Mouse (Mus musculus): ENCODE results near the gene Dnmt3a. TPM values are rescaled to one million over a fixed set of nuclear protein-coding genes. Genes with fewer than 3 reads are reported as not detected.

Dnmt3a gene
- polyA plus RNA-seq, 1 experiment, result 41.5 TPM

- WGBS, result 75% methylated on average over 4 of the region's 4 CpGs
- no peaks in the 10 kb centered on the region for H3K4me1 ChIP-seq (ENCODE audit: control insufficient read depth, insufficient read depth, low read length)
- TF ChIP-seq CTCF (IDR thresholded peaks at IDR 0.05; ENCODE audit: control insufficient read depth, insufficient read depth, low read length) (no peak), POLR2A (IDR thresholded peaks at IDR 0.05; ENCODE audit: borderline replicate concordance, control insufficient read depth, low read depth, low read length) (no peak)
- no peak overlapping the region for H3K27ac ChIP-seq (ENCODE audit: control insufficient read depth, insufficient read depth, low read depth, low read length, poor library complexity)
- H3K4me3 ChIP-seq (replicated peaks; ENCODE audit: control insufficient read depth, low read depth, low read length), result no peak overlapping the region
Observed at GRCm38 (mm10) chr12:3841121-3841520, 35.3 kb downstream of the Dnmt3a start.

- WGBS, result 71% methylated on average over 6 of the region's 6 CpGs
- Histone ChIP-seq H3K4me1 (ENCODE audit: control insufficient read depth, insufficient read depth, low read length) (no peaks in the 10 kb centered on the region), H3K4me3 (replicated peaks; ENCODE audit: control insufficient read depth, low read depth, low read length) (no peak overlapping the region), H3K27ac (ENCODE audit: control insufficient read depth, insufficient read depth, low read depth, low read length, poor library complexity) (no peak overlapping the region)
- TF ChIP-seq POLR2A (IDR thresholded peaks at IDR 0.05; ENCODE audit: borderline replicate concordance, control insufficient read depth, low read depth, low read length), result no peak
- TF ChIP-seq CTCF (IDR thresholded peaks at IDR 0.05; ENCODE audit: control insufficient read depth, insufficient read depth, low read length), result no peak
Observed at GRCm38 (mm10) chr12:3842843-3843242, 37.0 kb downstream of the Dnmt3a start.

- TF ChIP-seq POLR2A (IDR thresholded peaks at IDR 0.05; ENCODE audit: borderline replicate concordance, control insufficient read depth, low read depth, low read length), result no peak
- TF ChIP-seq CTCF (IDR thresholded peaks at IDR 0.05; ENCODE audit: control insufficient read depth, insufficient read depth, low read length), result no peak
- H3K27ac ChIP-seq (ENCODE audit: control insufficient read depth, insufficient read depth, low read depth, low read length, poor library complexity), result no peak overlapping the region
- no peaks in the 10 kb centered on the region for H3K4me1 ChIP-seq (ENCODE audit: control insufficient read depth, insufficient read depth, low read length)
- 50% methylated on average over 7 of the region's 7 CpGs for WGBS
- H3K4me3 ChIP-seq (replicated peaks; ENCODE audit: control insufficient read depth, low read depth, low read length), result no peak overlapping the region
Observed at GRCm38 (mm10) chr12:3843371-3843861, 37.6 kb downstream of the Dnmt3a start.

- WGBS, result 82% methylated on average over 7 of the region's 7 CpGs
- Histone ChIP-seq H3K4me1 (ENCODE audit: control insufficient read depth, insufficient read depth, low read length) (no peaks in the 10 kb centered on the region), H3K27ac (ENCODE audit: control insufficient read depth, insufficient read depth, low read depth, low read length, poor library complexity) (no peak overlapping the region), H3K4me3 (replicated peaks; ENCODE audit: control insufficient read depth, low read depth, low read length) (no peak overlapping the region)
- no peak for TF ChIP-seq POLR2A (IDR thresholded peaks at IDR 0.05; ENCODE audit: borderline replicate concordance, control insufficient read depth, low read depth, low read length)
- no peak for TF ChIP-seq CTCF (IDR thresholded peaks at IDR 0.05; ENCODE audit: control insufficient read depth, insufficient read depth, low read length)
Observed at GRCm38 (mm10) chr12:3843918-3844317, 38.1 kb downstream of the Dnmt3a start.

- H3K4me1 ChIP-seq (ENCODE audit: control insufficient read depth, insufficient read depth, low read length), result no peaks in the 10 kb centered on the region
- TF ChIP-seq POLR2A (IDR thresholded peaks at IDR 0.05; ENCODE audit: borderline replicate concordance, control insufficient read depth, low read depth, low read length) (no peak), CTCF (IDR thresholded peaks at IDR 0.05; ENCODE audit: control insufficient read depth, insufficient read depth, low read length) (no peak)
- WGBS, result 84% methylated on average over 5 of the region's 5 CpGs
- no peak overlapping the region for H3K27ac ChIP-seq (ENCODE audit: control insufficient read depth, insufficient read depth, low read depth, low read length, poor library complexity)
- no peak overlapping the region for H3K4me3 ChIP-seq (replicated peaks; ENCODE audit: control insufficient read depth, low read depth, low read length)
Observed at GRCm38 (mm10) chr12:3844335-3844734, 38.5 kb downstream of the Dnmt3a start.

GRCm38 (mm10) chr12:3849481-3849880 lies 43.7 kb downstream of the Dnmt3a start:
- Histone ChIP-seq H3K4me1 (ENCODE audit: control insufficient read depth, insufficient read depth, low read length) (no peaks in the 10 kb centered on the region), H3K27ac (ENCODE audit: control insufficient read depth, insufficient read depth, low read depth, low read length, poor library complexity) (no peak overlapping the region), H3K4me3 (replicated peaks; ENCODE audit: control insufficient read depth, low read depth, low read length) (no peak overlapping the region)
- TF ChIP-seq POLR2A (IDR thresholded peaks at IDR 0.05; ENCODE audit: borderline replicate concordance, control insufficient read depth, low read depth, low read length), result no peak
- no peak for TF ChIP-seq CTCF (IDR thresholded peaks at IDR 0.05; ENCODE audit: control insufficient read depth, insufficient read depth, low read length)
- 91% methylated on average over 13 of the region's 13 CpGs for WGBS

- TF ChIP-seq POLR2A (IDR thresholded peaks at IDR 0.05; ENCODE audit: borderline replicate concordance, control insufficient read depth, low read depth, low read length) (no peak), CTCF (IDR thresholded peaks at IDR 0.05; ENCODE audit: control insufficient read depth, insufficient read depth, low read length) (no peak)
- 87% methylated on average over 5 of the region's 5 CpGs for WGBS
Observed at GRCm38 (mm10) chr12:3850165-3850564, 44.4 kb downstream of the Dnmt3a start.

GRCm38 (mm10) chr12:3850731-3851130 lies 44.9 kb downstream of the Dnmt3a start:
- TF ChIP-seq CTCF (IDR thresholded peaks at IDR 0.05; ENCODE audit: control insufficient read depth, insufficient read depth, low read length) (no peak), POLR2A (IDR thresholded peaks at IDR 0.05; ENCODE audit: borderline replicate concordance, control insufficient read depth, low read depth, low read length) (no peak)
- no peaks in the 10 kb centered on the region for H3K4me1 ChIP-seq (ENCODE audit: control insufficient read depth, insufficient read depth, low read length)

More at GRCm38 (mm10) chr12:3850165-3850564, 44.4 kb downstream of the Dnmt3a start:
- H3K27ac ChIP-seq (ENCODE audit: control insufficient read depth, insufficient read depth, low read depth, low read length, poor library complexity), result no peak overlapping the region
- no peak overlapping the region for H3K4me3 ChIP-seq (replicated peaks; ENCODE audit: control insufficient read depth, low read depth, low read length)
- no peaks in the 10 kb centered on the region for H3K4me1 ChIP-seq (ENCODE audit: control insufficient read depth, insufficient read depth, low read length)

GRCm38 (mm10) chr12:3851179-3851578 lies 45.4 kb downstream of the Dnmt3a start:
- Histone ChIP-seq H3K4me3 (replicated peaks; ENCODE audit: control insufficient read depth, low read depth, low read length) (no peak overlapping the region), H3K27ac (ENCODE audit: control insufficient read depth, insufficient read depth, low read depth, low read length, poor library complexity) (no peak overlapping the region), H3K4me1 (ENCODE audit: control insufficient read depth, insufficient read depth, low read length) (peaks cover 2% of the 10 kb centered on the region; the same call in 1 of the 2 replicates)
- TF ChIP-seq CTCF (IDR thresholded peaks at IDR 0.05; ENCODE audit: control insufficient read depth, insufficient read depth, low read length) (no peak), POLR2A (IDR thresholded peaks at IDR 0.05; ENCODE audit: borderline replicate concordance, control insufficient read depth, low read depth, low read length) (no peak)
- 87% methylated on average over 4 of the region's 4 CpGs for WGBS

More at GRCm38 (mm10) chr12:3850731-3851130, 44.9 kb downstream of the Dnmt3a start:
- H3K4me3 ChIP-seq (replicated peaks; ENCODE audit: control insufficient read depth, low read depth, low read length), result no peak overlapping the region
- 80% methylated on average over 6 of the region's 6 CpGs for WGBS
- H3K27ac ChIP-seq (ENCODE audit: control insufficient read depth, insufficient read depth, low read depth, low read length, poor library complexity), result no peak overlapping the region
